Mouse (Mus musculus) myocyte (in vitro differentiated cells): Measurements from ENCODE around the gene Tcerg1l. TPM values are rescaled to one million over a fixed set of nuclear protein-coding genes. Genes with fewer than 3 reads are reported as not detected.
A peak's percentile ranks its signal among the peaks of the same experiment; 100 is the strongest.

Experiments
- H3K27me3 ChIP-seq: one replicate; pipeline ENCODE4 v1.6.1; 2011; ENCODE audit not compliant: control insufficient read depth, insufficient read depth, insufficient read length
- H3K36me3 ChIP-seq: one replicate; pipeline ENCODE4 v1.6.1; 2011; ENCODE audit not compliant: control insufficient read depth, insufficient read depth
- H3K4me2 ChIP-seq: one replicate; pipeline ENCODE4 v1.6.1; 2011; ENCODE audit warnings: low read depth, control low read depth
- H3K4me3 ChIP-seq: one replicate; pipeline ENCODE4 v1.5.1; 2011; ENCODE audit warnings: mild to moderate bottlenecking, control low read depth, moderate library complexity
- H3K79me2 ChIP-seq: one replicate; pipeline ENCODE4 v1.6.1; 2011; ENCODE audit not compliant: control insufficient read depth, insufficient read depth
- H3ac ChIP-seq: one replicate; pipeline ENCODE4 v1.6.1; 2011; ENCODE audit not compliant: control insufficient read depth, insufficient read length
- CEBPB ChIP-seq: IDR thresholded peaks from 2 replicates; pipeline ENCODE4 v1.6.1; 2011; ENCODE audit warnings: mild to moderate bottlenecking, moderate library complexity; ENCODE audit not compliant: poor library complexity, insufficient read depth, severe bottlenecking
- E2F4 ChIP-seq: IDR thresholded peaks from one replicate; pipeline ENCODE4 v1.6.1; 2011; ENCODE audit warnings: mild to moderate bottlenecking, control low read depth, moderate library complexity; ENCODE audit not compliant: insufficient read depth
- MAX ChIP-seq: IDR thresholded peaks from one replicate; pipeline ENCODE4 v1.6.1; 2011; ENCODE audit warnings: low read depth, mild to moderate bottlenecking, control low read depth
- MYOD1 ChIP-seq, 3 experiments: IDR thresholded peaks; one replicate each; pipeline ENCODE4 v1.6.1; 2011; ENCODE audit warnings: control low read depth in 2 of 3, low read depth in 2 of 3, mild to moderate bottlenecking in 2 of 3, moderate library complexity in 1 of 3; ENCODE audit not compliant: insufficient read length in 2 of 3, control insufficient read depth in 1 of 3
- MYOG ChIP-seq, 3 experiments: IDR thresholded peaks; one replicate each; pipeline ENCODE4 v1.6.1; 2011; ENCODE audit warnings: control low read depth in 2 of 3, low read depth in 2 of 3, mild to moderate bottlenecking in 2 of 3; ENCODE audit not compliant: insufficient read length in 2 of 3, control insufficient read depth in 1 of 3, insufficient read depth in 1 of 3
- POLR2A ChIP-seq: IDR thresholded peaks from one replicate; pipeline ENCODE4 v1.6.1; 2011; ENCODE audit warnings: low read depth, mild to moderate bottlenecking, control low read depth, moderate library complexity; ENCODE audit not compliant: insufficient read length
- POLR2AphosphoS2 ChIP-seq: IDR thresholded peaks from one replicate; pipeline ENCODE4 v1.6.1; 2011; ENCODE audit warnings: low read depth, control low read depth; ENCODE audit not compliant: insufficient read length
- REST ChIP-seq: IDR thresholded peaks from one replicate; pipeline ENCODE4 v1.6.1; 2011; ENCODE audit warnings: mild to moderate bottlenecking, control low read depth, moderate library complexity; ENCODE audit not compliant: insufficient read depth, insufficient read length
- SRF ChIP-seq: IDR thresholded peaks from one replicate; pipeline ENCODE4 v1.6.1; 2011; ENCODE audit warnings: low read depth; ENCODE audit not compliant: control insufficient read depth, insufficient read length
- TCF12 ChIP-seq: IDR thresholded peaks from one replicate; pipeline ENCODE4 v1.6.1; 2011; ENCODE audit warnings: mild to moderate bottlenecking, control low read depth; ENCODE audit not compliant: poor library complexity, insufficient read depth, severe bottlenecking
- TCF3 ChIP-seq: IDR thresholded peaks from one replicate; pipeline ENCODE4 v1.6.1; 2011; ENCODE audit warnings: low read depth, control low read depth; ENCODE audit not compliant: insufficient read length
- USF1 ChIP-seq: IDR thresholded peaks from one replicate; pipeline ENCODE4 v1.6.1; 2011; ENCODE audit warnings: low read depth, mild to moderate bottlenecking, control low read depth, moderate library complexity
- polyA plus RNA-seq: library from polyadenylated mRNA; unstranded; fragments of >200 nt; fragmentation: generic; extraction: Trizol; gene quantifications from one replicate; pipeline ENCODE4 v1.2.1, GENCODE M21; 2012; ENCODE audit warnings: missing spikeins

Tcerg1l gene
- polyA plus RNA-seq, 1 experiment = not detected

- no peaks in the 10 kb centered on the region for H3K27me3 ChIP-seq
- TF ChIP-seq MYOG (IDR thresholded peaks at IDR 0.05; ENCODE audit: control insufficient read depth in 1 of 3, insufficient read depth in 1 of 3, insufficient read length in 2 of 3, low read depth in 2 of 3) (no peak), TCF3 (no peak), CEBPB (no peak), REST (no peak), MYOD1 (IDR thresholded peaks at IDR 0.05; ENCODE audit: control insufficient read depth in 1 of 3, insufficient read length in 2 of 3, low read depth in 2 of 3) (no peak)
- no peaks in the 10 kb centered on the region for H3K79me2 ChIP-seq
- no peaks in the 10 kb centered on the region for H3K36me3 ChIP-seq
- no peak overlapping the region for H3ac ChIP-seq
- H3K4me3 ChIP-seq = no peak overlapping the region
- no peak overlapping the region for H3K4me2 ChIP-seq
Observed at GRCm38 (mm10) chr7:138373530-138373929, 24.0 kb downstream of the Tcerg1l start.

GRCm38 (mm10) chr7:138367570-138367969 is 30.0 kb downstream of the Tcerg1l start:
- no peak overlapping the region for H3K4me3 ChIP-seq
- H3K79me2 ChIP-seq = no peaks in the 10 kb centered on the region
- H3K27me3 ChIP-seq = no peaks in the 10 kb centered on the region
- TF ChIP-seq POLR2A (no peak), SRF (no peak), E2F4 (no peak), MAX (no peak), CEBPB (no peak), REST (no peak), MYOG (IDR thresholded peaks at IDR 0.05; ENCODE audit: control insufficient read depth in 1 of 3, insufficient read depth in 1 of 3, insufficient read length in 2 of 3, low read depth in 2 of 3) (no peak), TCF3 (no peak), TCF12 (no peak), MYOD1 (IDR thresholded peaks at IDR 0.05; ENCODE audit: control insufficient read depth in 1 of 3, insufficient read length in 2 of 3, low read depth in 2 of 3) (no peak), POLR2AphosphoS2 (no peak), USF1 (no peak)
- H3K36me3 ChIP-seq = no peaks in the 10 kb centered on the region
- H3ac ChIP-seq = no peak overlapping the region
- no peak overlapping the region for H3K4me2 ChIP-seq

DNA sequence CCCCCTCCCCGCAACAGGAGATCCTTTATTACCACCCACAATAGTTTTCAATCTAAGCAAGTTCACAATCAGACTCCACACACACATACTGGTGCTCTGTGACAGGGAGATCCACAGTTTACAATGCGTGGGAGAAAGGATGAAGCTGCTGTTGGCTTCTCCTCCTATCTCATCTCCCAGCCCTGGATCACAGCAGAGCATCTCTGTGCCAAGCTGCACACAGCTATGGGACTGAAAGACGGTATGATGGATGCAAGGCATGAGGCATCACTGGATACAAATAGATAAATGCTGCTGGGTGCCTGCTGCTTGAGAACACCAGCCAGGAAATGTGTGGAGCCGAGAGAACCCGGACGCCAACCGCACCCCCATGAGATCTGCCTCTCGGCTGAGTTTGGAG is 32.0 kb downstream of the Tcerg1l start:
- Histone ChIP-seq H3ac (no peak overlapping the region), H3K4me3 (no peak overlapping the region), H3K4me2 (no peak overlapping the region), H3K36me3 (no peaks in the 10 kb centered on the region), H3K79me2 (no peaks in the 10 kb centered on the region), H3K27me3 (no peaks in the 10 kb centered on the region)
- no peak for TF ChIP-seq REST
- no peak for TF ChIP-seq POLR2A
- TF ChIP-seq E2F4 = no peak

GRCm38 (mm10) chr7:138357475-138357874 is 40.1 kb downstream of the Tcerg1l start:
- no peaks in the 10 kb centered on the region for H3K79me2 ChIP-seq
- H3K4me3 ChIP-seq = no peak overlapping the region
- H3K27me3 ChIP-seq = no peaks in the 10 kb centered on the region
- H3K36me3 ChIP-seq = no peaks in the 10 kb centered on the region
- H3K4me2 ChIP-seq = no peak overlapping the region
- H3ac ChIP-seq = no peak overlapping the region
- TF ChIP-seq MYOD1 (IDR thresholded peaks at IDR 0.05; ENCODE audit: control insufficient read depth in 1 of 3, insufficient read length in 2 of 3, low read depth in 2 of 3) (peak in 1 of 3 experiments; percentile 57), E2F4 (no peak), MYOG (IDR thresholded peaks at IDR 0.05; ENCODE audit: control insufficient read depth in 1 of 3, insufficient read depth in 1 of 3, insufficient read length in 2 of 3, low read depth in 2 of 3) (peak in 1 of 3 experiments; percentile 72), TCF12 (peak; percentile 36)

- no peaks in the 10 kb centered on the region for H3K27me3 ChIP-seq
- no peak overlapping the region for H3ac ChIP-seq
- no peaks in the 10 kb centered on the region for H3K79me2 ChIP-seq
- TF ChIP-seq SRF (no peak), TCF3 (no peak), REST (no peak), MYOD1 (IDR thresholded peaks at IDR 0.05; ENCODE audit: control insufficient read depth in 1 of 3, insufficient read length in 2 of 3, low read depth in 2 of 3) (no peak), MAX (no peak), TCF12 (no peak), CEBPB (no peak), USF1 (no peak), MYOG (IDR thresholded peaks at IDR 0.05; ENCODE audit: control insufficient read depth in 1 of 3, insufficient read depth in 1 of 3, insufficient read length in 2 of 3, low read depth in 2 of 3) (no peak), POLR2AphosphoS2 (no peak), E2F4 (no peak), POLR2A (no peak)
- no peak overlapping the region for H3K4me3 ChIP-seq
- no peak overlapping the region for H3K4me2 ChIP-seq
- no peaks in the 10 kb centered on the region for H3K36me3 ChIP-seq
Observed at GRCm38 (mm10) chr7:138356655-138357449, 40.7 kb downstream of the Tcerg1l start.
